Mouse (Mus musculus): ENCODE measurements around the gene Sfxn3. TPM values are rescaled to one million over a fixed set of nuclear protein-coding genes. Genes with fewer than 3 reads are reported as not detected.

Gene Sfxn3
- total and polyA plus RNA-seq, 3 experiments: 5.0 to 10.6 TPM; not detected in 1

DNA sequence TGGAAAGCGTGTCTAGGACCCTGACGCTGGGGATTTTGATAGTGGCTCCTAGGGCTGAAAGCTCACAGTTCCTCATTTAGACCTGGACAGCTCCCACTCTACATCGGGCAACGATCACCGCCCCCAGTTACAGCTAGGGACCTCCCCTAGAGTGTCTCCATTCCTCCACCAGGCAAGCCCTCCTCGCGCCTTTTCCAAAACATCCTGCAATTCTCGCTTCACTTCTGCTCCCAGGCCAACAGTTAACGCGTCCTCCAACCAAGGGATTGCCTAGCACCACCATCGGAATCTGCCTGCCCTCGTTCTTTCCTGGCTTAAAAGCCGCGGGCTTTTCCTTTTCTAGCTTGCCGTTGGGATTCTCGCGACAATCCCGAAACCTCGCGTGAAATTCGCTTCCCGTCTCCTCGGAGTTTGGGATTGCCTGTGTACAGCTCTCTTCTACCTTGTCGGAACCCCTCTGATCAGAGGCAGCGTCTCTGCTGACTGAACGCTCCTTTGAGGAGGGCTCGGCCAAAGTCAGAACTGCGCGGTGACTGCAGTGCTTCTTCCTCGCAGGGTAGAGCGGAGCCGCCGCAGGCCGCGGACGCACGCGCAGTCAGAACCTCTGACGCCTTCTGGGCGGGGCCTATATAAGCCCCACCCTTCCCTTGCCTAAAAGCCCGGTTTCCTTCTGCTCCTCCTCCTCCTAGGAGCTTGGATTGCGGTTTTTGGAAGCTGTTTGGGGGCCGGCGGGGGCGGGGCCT is 27.4 kb downstream of the Sfxn3 start, which contains the start of gene Kazald1 (continued):
- TF ChIP-seq KAT2A (conservative IDR thresholded peaks at IDR 0.05; ENCODE audit: low read depth, low read length) (no peak; the same call in 1 of the 2 replicates), NRF1 (IDR thresholded peaks at IDR 0.05; ENCODE audit: insufficient read depth, low read depth, low read length, poor library complexity, severe bottlenecking) (peak; percentile 90), MAFK (IDR thresholded peaks at IDR 0.05; ENCODE audit: borderline replicate concordance, low read depth, low read length) (no peak), ZC3H11A (IDR thresholded peaks at IDR 0.05; ENCODE audit: low read depth, low read length) (peak; percentile 21; the same call in 1 of the 2 replicates), ZNF384 (IDR thresholded peaks at IDR 0.05; ENCODE audit: low read depth, low read length) (no peak), CHD1 (IDR thresholded peaks at IDR 0.05; ENCODE audit: low read depth, low read length) (no peak), POLR2A (IDR thresholded peaks at IDR 0.05; ENCODE audit: control insufficient read depth in 1 of 2, insufficient read depth in 1 of 2, low read depth in 1 of 2, low read length in 2 of 2, poor library complexity in 1 of 2) (peak; percentile 81 to 97), USF1 (IDR thresholded peaks at IDR 0.05; ENCODE audit: low read depth, low read length) (no peak), TCF12 (IDR thresholded peaks at IDR 0.05; ENCODE audit: low read depth, low read length) (peak; percentile 75), UBTF (IDR thresholded peaks at IDR 0.05; ENCODE audit: borderline replicate concordance, insufficient read depth, low read depth, low read length) (no peak), CHD2 (IDR thresholded peaks at IDR 0.05; ENCODE audit: low read length) (peak; percentile 98), MEF2A (IDR thresholded peaks at IDR 0.05; ENCODE audit: extremely low read depth, insufficient replicate concordance, low read depth, low read length, poor library complexity, severe bottlenecking) (no peak)

DNA sequence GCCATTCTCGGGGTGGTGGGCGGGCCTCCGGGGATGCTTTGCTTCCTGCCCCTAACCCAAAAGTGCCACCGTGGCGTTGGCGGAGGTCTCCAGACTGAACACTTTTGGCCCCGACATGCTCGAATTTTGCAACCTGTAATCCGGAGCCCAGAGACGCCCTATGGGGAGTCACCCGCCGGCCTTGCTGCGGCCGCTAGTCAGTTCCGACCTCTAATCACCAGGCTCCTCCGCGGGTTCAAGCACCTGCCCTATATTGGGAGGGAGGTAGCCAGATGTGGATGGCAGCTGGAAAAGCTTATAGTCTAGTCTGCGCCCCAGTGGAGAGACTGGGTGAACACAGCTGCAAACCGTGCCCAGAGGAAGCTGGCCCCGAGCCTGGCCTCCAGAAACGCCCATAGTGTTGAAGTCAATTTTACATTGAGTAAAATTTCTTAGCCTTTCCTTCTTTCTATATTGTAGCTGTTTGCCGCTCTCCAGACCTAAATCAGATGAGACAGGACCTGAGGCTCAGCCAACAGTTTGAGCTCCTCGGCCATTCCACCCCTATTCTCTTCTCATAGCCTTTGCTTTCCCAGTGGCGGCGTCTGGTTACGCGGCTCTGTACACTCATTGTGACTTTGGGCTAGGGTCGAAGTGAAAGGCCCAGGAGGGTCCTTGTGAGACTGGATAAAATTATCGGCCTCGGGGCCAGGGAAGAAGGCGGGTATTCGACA is 28.2 kb downstream of the Sfxn3 start:
- DNase-seq (ENCODE audit: low read depth, low spot score): peak; percentile 88
- peaks cover 0 to 24% of the 10 kb centered on the region in 2 experiments; a peak in 2 of 4 replicates for H3K4me1 ChIP-seq (ENCODE audit: control insufficient read depth in 1 of 2, insufficient read depth in 2 of 2, low read length in 2 of 2)
- TF ChIP-seq MXI1 (IDR thresholded peaks at IDR 0.05; ENCODE audit: low read depth, low read length): peak; percentile 50; the same call in 1 of the 2 replicates
- TF ChIP-seq TBP (IDR thresholded peaks at IDR 0.05; ENCODE audit: low read depth, low read length): 0 out of 2 replicates have a peak, but pooled peaks have one; percentile 49
- TF ChIP-seq RAD21 (IDR thresholded peaks at IDR 0.05; ENCODE audit: low read depth, low read length): no peak
- no peak for TF ChIP-seq POLR2AphosphoS5 (IDR thresholded peaks at IDR 0.05; ENCODE audit: borderline replicate concordance, low read depth, low read length)
- TF ChIP-seq SMC3 (IDR thresholded peaks at IDR 0.05; ENCODE audit: low read depth, low read length): no peak
- peak; percentile 51; the same call in 1 of the 2 replicates for TF ChIP-seq MAZ (IDR thresholded peaks at IDR 0.05; ENCODE audit: low read depth, low read length)
- no peak for TF ChIP-seq JUND (IDR thresholded peaks at IDR 0.05; ENCODE audit: low read depth, low read length)
- TF ChIP-seq TCF12 (IDR thresholded peaks at IDR 0.05; ENCODE audit: low read depth, low read length): 0 out of 2 replicates have a peak, but pooled peaks have one; percentile 7
- no peak for TF ChIP-seq GATA1 (IDR thresholded peaks at IDR 0.05; ENCODE audit: low read depth, low read length)
- TF ChIP-seq POLR2AphosphoS2 (IDR thresholded peaks at IDR 0.05; ENCODE audit: low read length): no peak
- peak; percentile 65 for TF ChIP-seq SIN3A (IDR thresholded peaks at IDR 0.05; ENCODE audit: low read length)
- TF ChIP-seq MYB (IDR thresholded peaks at IDR 0.05; ENCODE audit: low read depth, low read length): no peak
- no peak for TF ChIP-seq BHLHE40 (IDR thresholded peaks at IDR 0.05; ENCODE audit: borderline replicate concordance, low read depth, low read length)
- peak; percentile 34; the same call in 1 of the 2 replicates for TF ChIP-seq NELFE (IDR thresholded peaks at IDR 0.05; ENCODE audit: low read depth, low read length)
- TF ChIP-seq ELF1 (IDR thresholded peaks at IDR 0.05; ENCODE audit: low read depth, low read length): no peak
- TF ChIP-seq MYC (IDR thresholded peaks at IDR 0.05; ENCODE audit: low read depth, low read length): peak; percentile 63; the same call in 1 of the 2 replicates
- TF ChIP-seq ZMIZ1 (IDR thresholded peaks at IDR 0.05; ENCODE audit: low read depth, low read length): peak; percentile 92
- no peak for TF ChIP-seq ETS1 (IDR thresholded peaks at IDR 0.05; ENCODE audit: low read depth, low read length)
- peak; percentile 91; the same call in 1 of the 2 replicates for TF ChIP-seq UBTF (IDR thresholded peaks at IDR 0.05; ENCODE audit: borderline replicate concordance, insufficient read depth, low read depth, low read length)
- TF ChIP-seq RCOR1 (IDR thresholded peaks at IDR 0.05; ENCODE audit: low read depth, low read length): 0 out of 2 replicates have a peak, but pooled peaks have one; percentile 43
- peak in 1 of 2 experiments; percentile 6; a peak in 1 of 4 replicates for TF ChIP-seq POLR2A (IDR thresholded peaks at IDR 0.05; ENCODE audit: control insufficient read depth in 1 of 2, insufficient read depth in 1 of 2, low read depth in 1 of 2, low read length in 2 of 2, poor library complexity in 1 of 2)
- peak in 2 of 3 experiments; percentile 2 to 8; a peak in 1 of 6 replicates for TF ChIP-seq CTCF (IDR thresholded peaks at IDR 0.05 in 2 of 3, conservative IDR thresholded peaks at IDR 0.05 in 1 of 3; ENCODE audit: control insufficient read depth in 1 of 3, insufficient read depth in 1 of 3, low read depth in 2 of 3, low read length in 3 of 3, poor library complexity in 1 of 3, severe bottlenecking in 1 of 3)

More for the DNA sequence above, 28.2 kb downstream of the Sfxn3 start:
- Histone ChIP-seq H3K36me3 (ENCODE audit: control insufficient read depth in 1 of 2, insufficient read depth in 2 of 2, low read length in 2 of 2) (peaks cover 0 to 17% of the 10 kb centered on the region in 2 experiments; a peak in 2 of 4 replicates), H3K27ac (ENCODE audit: control insufficient read depth, low read depth, low read length) (peak overlapping the region; percentile 85), H3K9me3 (replicated peaks; ENCODE audit: insufficient read depth, low read length) (no peaks in the 10 kb centered on the region), H3K79me2 (ENCODE audit: control insufficient read depth, insufficient read depth, low read length, poor library complexity) (peaks cover 5% of the 10 kb centered on the region; the same call in 1 of the 2 replicates), H3K27me3 (ENCODE audit: control insufficient read depth in 1 of 2, insufficient read depth in 2 of 2, low read length in 2 of 2) (peaks cover 0 to 6% of the 10 kb centered on the region in 2 experiments; a peak in 1 of 4 replicates), H3K9ac (ENCODE audit: control insufficient read depth, low read depth, low read length, poor library complexity, severe bottlenecking) (peak overlapping the region; percentile 73), H3K4me3 (ENCODE audit: control insufficient read depth in 1 of 2, insufficient read depth in 1 of 2, low read depth in 2 of 2, low read length in 2 of 2) (peak overlapping the region; percentile 56 to 77)

Data from MEL (cell line).